Mouse (Mus musculus) monocyte, adult 5-6 weeks (primary cell): Measurements from ENCODE around the gene Pygm. TPM values are rescaled to one million over a fixed set of nuclear protein-coding genes. Genes with fewer than 3 reads are reported as not detected.

Source experiments
- ATAC-seq: fragments of 153-309, 156-312 bp; replicated peaks from 2 replicates; pipeline ENCODE4 v1.8.0; 2017; ENCODE audit warnings: mild to moderate bottlenecking; ENCODE audit not compliant: low TSS enrichment, insufficient number of reproducible peaks, severe bottlenecking, poor library complexity, low FRiP score
- total RNA-seq: library from RNA; stranded (forward); fragments of 200-1000, 200-491, 200-594 nt; gene quantifications from 3 replicates; pipeline ENCODE4 v1.2.3, GENCODE M21; 2017

Gene Pygm
- total RNA-seq, 1 experiment from 2014 or later, result 7.7 TPM

DNA sequence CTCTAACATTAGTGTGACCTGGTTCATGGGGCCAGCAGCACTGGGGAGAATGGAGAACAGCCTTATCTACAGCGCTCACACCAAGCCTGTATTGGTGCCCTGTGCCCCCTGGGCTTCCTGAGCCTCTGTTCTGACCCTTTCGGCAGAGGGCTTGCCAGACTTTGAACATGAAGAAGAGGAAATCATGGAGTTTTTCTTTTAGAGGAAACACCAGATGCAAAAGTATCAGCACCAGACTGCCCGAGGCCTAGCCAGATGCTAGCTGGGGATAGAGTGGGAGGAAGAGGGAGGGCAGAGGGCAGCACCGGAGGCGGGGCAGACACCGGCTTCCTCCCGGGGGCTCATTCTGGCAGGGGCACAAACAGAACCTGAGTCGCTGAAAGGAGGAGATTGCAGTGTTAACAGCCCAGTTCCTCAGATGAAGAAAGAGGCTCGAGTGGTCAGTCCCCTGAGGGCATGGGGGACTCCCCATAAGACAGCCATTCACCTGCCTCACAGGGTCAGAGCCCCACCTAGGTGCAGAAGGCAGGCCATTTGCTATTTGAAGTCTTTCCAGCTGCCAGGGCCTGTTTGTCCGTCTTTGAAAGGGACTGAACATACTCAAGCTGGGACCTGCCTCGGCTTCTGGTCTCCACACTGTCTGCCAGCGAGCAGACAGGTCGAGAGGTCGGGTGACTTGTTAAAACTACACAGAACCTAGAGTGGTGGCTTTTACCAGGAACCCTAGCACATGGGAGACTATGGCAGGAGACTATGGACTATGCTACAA, 34.8 kb upstream of the Pygm start:
- ATAC-seq, result no peak

DNA sequence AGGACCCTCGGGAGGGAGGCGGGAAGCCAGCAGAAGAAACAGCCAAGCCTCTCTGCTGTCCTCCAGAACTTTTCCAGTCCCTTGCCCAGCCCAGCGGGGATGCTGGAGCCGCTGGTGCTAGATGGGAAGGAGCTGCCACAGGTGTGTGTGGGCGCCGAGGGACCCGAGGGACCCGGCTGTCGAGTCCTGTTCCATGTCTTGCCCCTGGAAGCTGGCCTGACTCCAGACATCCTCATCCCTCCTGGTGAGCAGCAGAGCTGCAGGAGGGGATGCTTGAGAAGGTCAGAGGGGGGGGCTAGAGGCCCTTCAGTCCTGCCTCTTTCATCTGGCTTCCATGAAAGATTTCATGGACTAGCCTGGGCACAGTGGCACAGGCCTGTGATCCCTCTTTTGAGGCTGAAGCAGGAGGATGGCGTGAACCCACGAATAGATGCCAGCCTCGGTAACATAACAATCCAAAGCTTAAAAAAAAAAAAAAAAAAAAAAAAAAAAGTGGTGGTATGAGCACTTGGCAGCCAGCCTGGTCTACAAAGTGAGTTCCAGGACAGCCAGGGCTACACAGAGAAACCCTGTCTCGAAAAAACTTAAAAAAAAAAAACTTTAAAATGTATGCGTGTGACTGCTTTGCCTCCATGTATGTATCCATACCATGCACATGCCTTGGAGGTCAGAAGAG, 32.6 kb upstream of the Pygm start:
- no peak for ATAC-seq

DNA sequence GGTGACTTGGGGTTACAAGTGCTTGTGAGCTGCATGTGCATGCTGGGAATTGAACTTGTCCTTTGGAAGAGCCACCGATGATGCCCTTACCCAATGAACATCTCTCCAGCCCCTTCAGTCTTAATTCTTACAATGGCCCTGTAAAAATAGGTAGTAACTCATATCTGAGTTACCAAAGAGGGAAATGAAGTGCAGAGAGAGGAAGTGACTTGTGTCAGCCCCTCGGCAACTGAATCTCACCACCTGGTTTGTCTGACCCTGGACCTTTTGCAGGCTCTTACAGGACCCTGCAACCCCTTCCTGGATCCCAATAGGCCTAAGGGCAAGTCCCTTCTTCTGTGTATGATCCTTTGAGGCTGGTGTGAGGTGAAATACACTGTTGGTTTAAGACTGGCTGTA, 32.1 kb upstream of the Pygm start:
- ATAC-seq, result no peak

DNA sequence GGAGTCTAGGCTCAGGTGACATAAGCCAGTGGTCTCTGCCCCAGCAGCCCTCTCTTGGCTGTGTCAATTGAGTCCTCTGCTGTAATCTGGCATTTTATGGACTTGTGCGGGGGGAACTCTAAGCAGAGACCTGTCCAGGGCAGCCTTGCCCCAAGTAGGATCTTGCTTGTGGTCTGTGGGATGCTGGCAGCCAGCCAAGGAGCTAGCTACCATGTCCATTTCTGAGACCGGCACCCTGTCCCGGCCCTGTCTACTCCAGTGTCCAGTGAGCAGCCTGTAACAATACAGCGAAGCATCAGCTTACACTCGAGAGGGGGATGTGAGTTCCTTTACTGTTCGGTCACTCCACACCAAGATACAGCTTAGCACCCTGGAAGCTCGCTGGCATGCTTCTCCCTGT, 30.2 kb upstream of the Pygm start:
- ATAC-seq, result no peak

DNA sequence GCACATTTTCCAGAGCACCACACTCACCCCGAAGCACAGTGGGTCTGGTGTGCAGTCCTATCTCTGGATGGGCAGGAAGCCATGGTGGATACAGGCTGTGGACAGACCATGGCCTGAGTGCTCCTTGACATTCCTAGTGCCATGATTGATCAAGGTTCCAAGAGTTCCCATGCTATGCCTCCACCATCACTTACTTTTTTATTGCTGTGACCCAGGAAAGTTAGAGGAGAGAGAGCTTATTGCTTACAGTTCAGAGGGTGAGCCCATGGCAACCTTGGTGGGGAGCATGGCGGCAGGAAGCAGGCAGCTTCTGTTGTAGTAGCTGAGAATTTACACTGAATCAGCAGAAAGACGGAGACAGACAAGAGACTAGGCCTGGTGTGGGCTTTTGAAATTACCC, 22.9 kb upstream of the Pygm start:
- ATAC-seq, result no peak

DNA sequence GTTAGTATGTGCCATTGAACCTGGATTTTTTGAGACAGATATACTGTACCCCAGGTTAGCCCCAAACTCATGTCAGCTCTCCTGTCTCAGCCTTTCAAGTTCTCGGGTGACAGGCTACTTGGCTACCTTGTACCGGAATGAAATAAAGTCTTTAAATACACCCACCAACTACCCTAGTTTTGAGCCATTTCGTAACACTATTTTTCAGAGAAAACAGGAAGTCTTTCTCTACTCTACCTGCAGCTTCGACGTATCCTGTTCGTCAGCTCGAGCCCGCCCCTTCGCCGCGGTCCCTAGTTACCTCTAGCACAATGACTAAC, 21.1 kb upstream of the Pygm start:
- ATAC-seq, result no peak

DNA sequence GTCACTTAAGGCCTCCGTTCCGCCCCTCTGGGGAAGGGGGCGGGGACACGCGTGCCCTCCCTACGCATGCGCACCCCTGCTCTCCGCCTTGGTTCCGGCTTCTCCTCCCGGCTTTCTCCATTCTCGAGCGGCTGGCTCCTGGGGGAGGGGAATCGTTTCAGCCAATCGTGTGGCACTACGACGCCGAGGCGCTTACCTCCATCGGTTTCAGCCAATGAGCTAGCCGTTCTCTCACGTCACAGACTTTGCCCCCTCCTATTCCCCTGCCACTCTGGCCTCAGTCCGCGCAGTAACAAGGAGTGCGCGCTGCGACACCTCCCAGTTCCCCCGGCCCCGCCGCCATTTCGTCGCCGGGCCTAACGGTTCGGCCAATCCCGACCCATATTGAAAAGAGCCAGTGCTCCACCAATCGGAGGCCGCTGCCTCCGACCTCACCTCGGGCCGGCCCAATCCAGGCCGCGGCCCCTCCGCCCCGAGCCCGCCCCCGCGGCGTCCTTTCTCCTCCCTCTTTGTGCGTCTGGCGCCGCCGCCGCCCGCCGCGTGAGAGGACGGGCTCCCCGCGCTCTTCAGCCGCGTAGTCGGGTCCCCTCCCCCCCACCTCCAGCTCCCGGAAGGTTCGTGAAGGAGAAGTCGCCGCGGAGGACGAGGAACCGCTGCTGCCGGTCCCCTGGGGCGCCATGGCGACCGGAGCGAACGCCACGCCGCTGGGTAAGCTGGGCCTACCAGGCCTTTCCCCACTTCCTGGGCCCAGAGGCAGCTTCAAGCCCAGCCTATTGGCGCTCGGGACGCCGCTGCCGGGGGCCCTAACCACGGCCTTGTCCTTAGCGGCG, 20.6 kb upstream of the Pygm start, which contains the start of gene Sf1:
Gene Sf1 (plus strand): TSS at position 280 of the 830 bp plus-strand sequence.
- ATAC-seq, result peak; percentile 82

DNA sequence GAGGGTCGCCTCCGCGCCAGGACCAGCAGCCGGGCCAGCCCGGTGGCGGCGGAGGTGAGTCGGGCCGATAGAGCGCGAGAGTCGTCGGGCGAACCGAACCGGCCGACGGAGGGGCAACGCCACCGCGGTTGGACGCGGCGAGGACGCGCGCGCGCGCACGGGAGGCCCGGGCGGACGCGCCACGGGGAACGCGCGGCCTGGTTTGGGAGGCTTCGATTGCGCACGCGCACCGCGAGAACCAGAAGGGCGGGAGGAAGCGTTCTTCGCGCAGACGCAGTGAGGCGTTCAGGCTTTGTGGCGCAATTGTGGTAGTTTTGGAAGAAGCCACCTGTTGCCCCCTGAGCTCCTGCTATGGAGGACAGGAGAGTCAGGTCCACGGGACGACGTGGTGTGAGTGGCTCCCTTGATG, 19.9 kb upstream of the Pygm start:
- ATAC-seq, result peak; percentile 19

DNA sequence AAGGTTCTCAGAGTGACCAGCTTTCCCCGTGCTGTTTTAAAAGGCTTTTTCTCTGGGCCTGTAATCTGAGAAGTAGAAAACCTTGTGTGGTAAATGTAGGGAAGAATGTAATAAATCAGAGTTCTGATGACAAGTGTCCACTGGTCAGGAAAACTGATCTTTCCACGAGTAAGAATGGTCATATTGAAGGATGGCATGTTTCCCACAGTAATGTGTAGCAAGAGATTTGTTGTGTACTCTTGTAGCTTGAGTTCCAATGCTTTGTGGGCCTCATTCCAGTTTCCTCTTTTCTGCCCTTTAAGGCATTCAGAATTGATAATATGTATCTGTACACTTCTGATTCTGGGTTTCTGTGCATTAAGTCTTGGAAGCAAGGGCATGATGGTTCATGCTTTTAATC, 19.4 kb upstream of the Pygm start:
- ATAC-seq, result no peak

DNA sequence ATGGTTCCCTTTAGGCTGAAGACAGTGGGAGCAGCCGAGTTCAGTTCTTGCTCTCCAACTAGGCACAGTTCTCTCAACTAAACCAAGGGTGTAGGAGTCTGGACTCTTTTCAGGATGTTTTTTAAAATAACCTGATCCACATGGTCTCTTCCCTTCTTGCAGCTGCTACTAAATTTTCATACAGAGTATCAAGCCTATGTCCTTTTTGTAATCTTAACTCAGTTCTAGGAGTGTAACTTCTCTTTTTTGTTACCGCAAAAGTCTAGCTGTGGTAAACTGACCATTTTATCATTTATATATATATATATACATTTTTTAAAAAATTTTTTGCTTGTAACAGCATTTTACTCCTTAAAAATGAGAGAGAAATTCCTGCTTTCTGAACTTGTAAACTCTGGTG, 14.0 kb upstream of the Pygm start:
- ATAC-seq, result no peak

DNA sequence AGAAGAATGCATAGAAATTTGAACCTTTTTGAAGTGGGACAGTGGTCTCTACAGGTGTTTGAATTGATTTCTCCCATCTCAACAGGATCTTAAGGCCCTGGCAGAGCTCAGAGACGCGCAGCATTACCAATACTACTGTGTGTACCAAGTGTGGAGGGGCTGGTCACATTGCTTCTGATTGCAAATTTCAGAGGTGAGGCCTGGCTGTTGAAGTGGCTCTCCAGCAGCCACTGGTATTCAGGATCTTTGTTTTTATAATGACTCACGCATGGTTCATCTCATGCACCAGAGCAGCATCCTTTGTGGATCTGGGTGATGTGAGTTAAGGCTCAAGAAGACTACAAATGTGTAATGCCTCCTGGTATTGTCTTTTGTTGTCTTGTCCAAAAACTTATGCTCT, 11.8 kb upstream of the Pygm start:
- no peak for ATAC-seq

DNA sequence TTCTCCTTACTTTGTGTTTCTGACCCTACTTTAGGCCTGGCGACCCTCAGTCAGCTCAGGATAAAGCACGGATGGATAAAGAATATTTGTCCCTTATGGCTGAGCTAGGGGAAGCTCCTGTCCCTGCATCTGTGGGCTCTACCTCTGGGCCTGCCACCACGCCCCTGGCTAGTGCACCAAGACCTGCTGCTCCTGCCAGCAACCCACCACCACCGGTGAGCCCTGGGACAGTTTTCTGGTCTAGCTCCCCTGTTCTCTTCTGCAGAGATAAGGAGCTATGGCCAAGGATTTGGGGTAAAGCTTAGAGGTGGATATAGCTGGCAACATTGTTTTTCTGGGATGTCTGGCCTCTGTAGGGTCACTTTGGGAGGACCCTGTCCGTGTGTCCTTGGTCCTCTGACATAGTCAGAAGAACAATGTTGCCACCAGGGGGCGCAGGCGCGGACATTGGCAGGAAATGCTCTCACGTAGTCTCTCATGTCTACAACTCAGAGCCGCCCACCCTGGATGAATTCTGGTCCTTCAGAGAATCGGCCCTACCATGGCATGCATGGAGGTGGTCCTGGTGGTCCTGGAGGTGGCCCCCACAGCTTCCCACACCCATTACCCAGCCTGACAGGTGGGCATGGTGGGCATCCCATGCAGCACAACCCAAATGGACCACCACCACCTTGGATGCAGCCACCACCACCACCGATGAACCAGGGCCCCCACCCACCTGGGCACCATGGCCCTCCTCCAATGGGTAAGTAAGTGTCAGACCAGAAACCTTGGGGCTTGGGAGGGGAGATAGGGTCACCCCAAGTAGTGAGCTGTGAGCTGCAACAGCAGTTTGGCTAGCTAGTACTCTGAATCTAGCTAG, 10.4 kb upstream of the Pygm start:
- peak; percentile 38 for ATAC-seq

DNA sequence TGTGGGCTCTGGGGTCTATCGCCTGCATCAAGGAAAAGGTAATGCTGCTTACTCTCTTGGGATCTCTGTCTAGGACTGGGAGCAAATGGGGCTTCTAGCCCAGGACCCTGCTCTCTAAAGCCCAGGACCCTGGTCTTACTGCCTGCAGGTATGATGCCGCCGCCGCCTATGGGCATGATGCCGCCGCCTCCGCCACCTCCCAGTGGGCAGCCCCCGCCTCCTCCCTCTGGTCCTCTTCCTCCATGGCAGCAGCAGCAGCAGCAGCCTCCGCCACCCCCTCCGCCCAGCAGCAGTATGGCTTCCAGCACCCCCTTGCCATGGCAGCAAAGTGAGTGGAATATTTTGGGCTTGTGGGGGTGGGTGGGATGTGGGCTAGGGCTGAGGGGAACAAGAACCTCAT, 9.6 kb upstream of the Pygm start:
- no peak for ATAC-seq

DNA sequence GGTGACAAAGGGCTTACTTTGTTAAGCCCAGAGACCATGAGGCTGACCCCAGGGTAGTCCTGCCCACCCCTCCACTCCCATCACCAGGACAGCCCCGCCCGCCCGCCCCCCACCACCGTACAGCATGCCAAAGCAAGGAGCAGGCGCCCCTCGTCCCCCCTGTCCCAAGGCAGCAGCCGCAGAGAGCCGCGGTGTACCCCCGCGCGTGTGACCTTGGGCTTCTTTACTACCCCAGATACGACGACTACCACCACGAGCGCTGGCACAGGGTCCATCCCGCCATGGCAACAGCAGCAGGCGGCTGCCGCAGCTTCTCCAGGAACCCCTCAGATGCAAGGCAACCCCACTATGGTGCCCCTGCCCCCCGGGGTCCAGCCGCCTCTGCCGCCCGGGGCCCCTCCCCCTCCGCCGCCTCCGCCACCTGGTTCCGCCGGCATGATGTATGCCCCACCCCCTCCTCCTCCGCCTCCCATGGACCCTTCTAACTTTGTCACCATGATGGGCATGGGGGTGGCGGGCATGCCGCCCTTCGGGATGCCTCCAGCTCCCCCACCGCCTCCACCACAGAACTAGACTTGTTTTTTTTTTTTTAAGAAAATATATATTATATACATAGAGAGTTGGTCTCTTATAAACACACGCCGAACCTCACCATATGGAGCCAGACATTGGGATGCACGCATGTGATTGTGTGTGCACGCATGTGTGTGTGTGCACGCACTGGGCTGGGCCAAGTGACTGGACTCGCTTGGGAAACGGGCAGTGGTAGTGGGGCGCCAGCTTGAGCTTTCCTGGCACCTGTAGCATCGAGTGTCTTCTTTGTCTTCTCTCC, 8.6 kb upstream of the Pygm start:
- ATAC-seq, result no peak

DNA sequence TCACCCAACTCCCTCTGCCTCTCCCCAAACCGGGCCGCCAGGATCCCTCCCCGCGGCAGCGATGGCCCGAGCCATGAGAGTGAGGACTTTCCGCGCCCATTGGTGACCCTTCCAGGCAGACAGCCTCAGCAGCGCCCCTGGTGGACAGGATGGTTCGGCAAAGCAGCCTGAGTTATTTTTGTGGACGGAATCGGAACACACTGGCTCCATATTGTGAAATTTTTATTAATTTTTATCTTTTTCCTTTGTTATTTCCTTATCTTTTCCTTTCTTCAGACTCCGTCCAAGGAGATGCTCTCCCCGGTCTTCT, 8.0 kb upstream of the Pygm start:
- ATAC-seq, result no peak

DNA sequence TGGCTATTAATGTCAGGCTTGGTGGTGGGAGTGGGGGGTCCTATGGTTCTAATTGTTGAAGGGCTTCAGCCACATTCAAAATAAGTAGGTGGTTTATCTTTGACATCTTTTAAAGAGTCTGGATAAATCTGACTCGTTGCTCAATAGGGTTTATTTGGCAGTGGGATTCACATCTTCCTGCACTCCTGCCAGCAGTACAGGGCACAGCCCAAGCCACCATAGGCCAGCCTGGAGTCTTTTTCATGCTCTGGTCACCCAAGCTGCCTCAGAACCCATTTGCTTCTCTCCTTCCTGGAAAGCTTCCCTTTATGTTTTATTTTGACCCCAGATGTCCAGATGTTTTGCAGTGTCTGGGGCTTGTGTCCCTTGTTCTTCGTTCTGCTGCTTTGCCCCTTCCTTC, 7.6 kb upstream of the Pygm start:
- ATAC-seq, result no peak

DNA sequence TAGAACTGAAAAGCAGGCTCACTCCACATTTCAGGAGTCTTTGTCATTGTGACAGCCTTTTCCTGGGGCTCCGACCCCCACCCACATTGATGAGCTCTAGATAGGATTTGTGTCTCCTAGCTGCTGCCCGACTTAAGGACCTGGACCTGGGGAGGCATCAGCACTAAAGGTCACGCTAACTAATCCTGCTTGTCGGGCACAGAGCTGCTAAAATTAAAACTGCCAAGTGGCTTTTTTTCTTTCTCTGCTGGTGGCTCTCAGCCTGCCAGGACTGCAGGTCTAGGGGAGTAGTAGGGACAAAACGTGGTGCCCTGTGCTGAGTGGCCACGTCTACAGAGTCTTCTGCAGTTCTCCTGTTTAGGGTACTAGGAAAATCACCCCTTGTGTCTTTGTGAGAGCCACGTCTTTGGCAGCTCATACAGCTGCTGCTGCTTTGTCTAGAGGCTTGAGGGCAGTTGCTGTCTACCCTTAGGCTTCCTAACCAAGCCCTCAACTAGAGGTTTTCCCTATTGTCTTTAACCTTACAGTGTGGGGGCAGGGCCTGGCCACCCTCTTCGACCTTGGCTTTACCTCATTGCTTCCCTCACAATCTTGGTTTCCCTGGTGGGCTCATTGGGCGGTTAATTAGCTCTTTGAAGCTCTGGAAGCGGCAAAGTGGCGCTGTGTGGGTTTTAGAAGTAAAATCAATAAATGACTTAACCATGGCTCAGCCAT, 6.7 kb upstream of the Pygm start:
- no peak for ATAC-seq
